Mouse (Mus musculus) limb, embryonic 10.5 days (tissue): ENCODE data around the gene Plcd1. TPM values are rescaled to one million over a fixed set of nuclear protein-coding genes. Genes with fewer than 3 reads are reported as not detected.

Experiments used
- DNase-seq: peaks from one replicate; pipeline ENCODE4 v3.0.0-alpha.2; 2017; ENCODE audit warnings: low spot score
- H3K27ac ChIP-seq: fragments of 300-500 bp; sonication (generic); 2 replicates; pipeline ENCODE4 v1.5.1; 2016; ENCODE audit warnings: mild to moderate bottlenecking
- H3K27me3 ChIP-seq: fragments of 300-500 bp; sonication (generic); 2 replicates; pipeline ENCODE4 v1.6.1; 2016; ENCODE audit warnings: low read depth, mild to moderate bottlenecking; ENCODE audit not compliant: poor library complexity, severe bottlenecking
- H3K36me3 ChIP-seq: fragments of 300-500 bp; sonication (generic); 2 replicates; pipeline ENCODE4 v1.6.1; 2016; ENCODE audit warnings: mild to moderate bottlenecking, moderate library complexity
- H3K4me1 ChIP-seq: fragments of 300-500 bp; sonication (generic); 2 replicates; pipeline ENCODE4 v1.6.1; 2016
- H3K4me3 ChIP-seq: fragments of 300-500 bp; sonication (generic); 2 replicates; pipeline ENCODE4 v1.5.1; 2016; ENCODE audit warnings: mild to moderate bottlenecking, moderate library complexity
- H3K9me3 ChIP-seq: fragments of 300-500 bp; sonication (generic); replicated peaks from 2 replicates; pipeline ENCODE4 v1.6.1; 2016; ENCODE audit warnings: mild to moderate bottlenecking
- WGBS: fragments of 180-500 bp; shearing (Covaris S2); methylation state at CpG from one replicate; pipeline ENCODE4 v1.1.7; 2016; 5-methylcytosine and 5-hydroxymethylcytosine counted together
- polyA plus RNA-seq: library from polyadenylated mRNA; unstranded; fragments of >200 nt; fragmentation: Nextera tagmentation; extraction: Ambion mirVana; gene quantifications from 2 replicates; pipeline ENCODE4 v1.2.1, GENCODE M21; 2016

Plcd1 gene
- polyA plus RNA-seq, 1 experiment from 2014 or later: 14.3 TPM

GRCm38 (mm10) chr9:119034676-119035665 is 58.3 kb downstream of the Plcd1 start:
- DNase-seq: no peak
- H3K4me1 ChIP-seq: peaks cover 51% of the 10 kb centered on the region
- H3K4me3 ChIP-seq: no peak overlapping the region
- H3K9me3 ChIP-seq: no peaks in the 10 kb centered on the region
- 83% methylated on average over 29 of the region's 29 CpGs for WGBS
- H3K27me3 ChIP-seq: no peaks in the 10 kb centered on the region
- peaks cover 56% of the 10 kb centered on the region for H3K36me3 ChIP-seq
- peak overlapping the region; percentile 63; the same call in 1 of the 2 replicates for H3K27ac ChIP-seq

- 84% methylated on average over 8 of the region's 8 CpGs for WGBS
- no peak overlapping the region for H3K4me3 ChIP-seq
- H3K4me1 ChIP-seq: peaks cover 51% of the 10 kb centered on the region
- DNase-seq: no peak
- no peaks in the 10 kb centered on the region for H3K27me3 ChIP-seq
- peak overlapping the region; percentile 70; the same call in 1 of the 2 replicates for H3K27ac ChIP-seq
- no peaks in the 10 kb centered on the region for H3K9me3 ChIP-seq
- peaks cover 51% of the 10 kb centered on the region for H3K36me3 ChIP-seq
Measured at GRCm38 (mm10) chr9:119034069-119034468, 59.2 kb downstream of the Plcd1 start.

GRCm38 (mm10) chr9:119033111-119033921 is 60.0 kb downstream of the Plcd1 start:
- Histone ChIP-seq H3K9me3 (no peaks in the 10 kb centered on the region), H3K36me3 (peaks cover 46% of the 10 kb centered on the region), H3K27me3 (no peaks in the 10 kb centered on the region), H3K4me3 (0 out of 2 replicates have a peak overlapping the region, but pooled peaks have one; percentile 15), H3K27ac (peak overlapping the region; percentile 70; the same call in 1 of the 2 replicates), H3K4me1 (peaks cover 51% of the 10 kb centered on the region)
- 85% methylated on average over 19 of the region's 19 CpGs for WGBS
- DNase-seq: no peak

GRCm38 (mm10) chr9:119032538-119032937 is 60.8 kb downstream of the Plcd1 start:
- Histone ChIP-seq H3K4me1 (peaks cover 51% of the 10 kb centered on the region), H3K36me3 (peaks cover 42% of the 10 kb centered on the region)
- DNase-seq: no peak

GRCm38 (mm10) chr9:119031772-119032171 is 61.5 kb downstream of the Plcd1 start:
- no peak for DNase-seq
- Histone ChIP-seq H3K4me3 (no peak overlapping the region), H3K27me3 (no peaks in the 10 kb centered on the region), H3K36me3 (peaks cover 44% of the 10 kb centered on the region), H3K4me1 (peaks cover 49% of the 10 kb centered on the region), H3K27ac (peak overlapping the region; percentile 75), H3K9me3 (no peaks in the 10 kb centered on the region)
- 86% methylated on average over 14 of the region's 14 CpGs for WGBS

More at GRCm38 (mm10) chr9:119032538-119032937, 60.8 kb downstream of the Plcd1 start:
- no peaks in the 10 kb centered on the region for H3K9me3 ChIP-seq
- H3K27ac ChIP-seq: peak overlapping the region; percentile 75; the same call in 1 of the 2 replicates
- H3K27me3 ChIP-seq: no peaks in the 10 kb centered on the region
- 76% methylated on average over 9 of the region's 9 CpGs for WGBS
- H3K4me3 ChIP-seq: no peak overlapping the region

GRCm38 (mm10) chr9:119031038-119031437 is 62.3 kb downstream of the Plcd1 start:
- Histone ChIP-seq H3K4me3 (no peak overlapping the region), H3K36me3 (peaks cover 44% of the 10 kb centered on the region), H3K27me3 (no peaks in the 10 kb centered on the region), H3K9me3 (no peaks in the 10 kb centered on the region), H3K4me1 (peaks cover 46% of the 10 kb centered on the region), H3K27ac (peak overlapping the region; percentile 75; the same call in 1 of the 2 replicates)
- 80% methylated on average over 4 of the region's 4 CpGs for WGBS
- DNase-seq: no peak

GRCm38 (mm10) chr9:119029568-119029967 is 63.7 kb downstream of the Plcd1 start:
- Histone ChIP-seq H3K36me3 (peaks cover 37% of the 10 kb centered on the region), H3K27ac (no peak overlapping the region), H3K4me3 (no peak overlapping the region), H3K9me3 (no peaks in the 10 kb centered on the region), H3K4me1 (peaks cover 47% of the 10 kb centered on the region), H3K27me3 (no peaks in the 10 kb centered on the region)
- peak; percentile 78 for DNase-seq
- 62% methylated on average over 7 of the region's 7 CpGs for WGBS

- 96% methylated on average over 27 of the region's 27 CpGs for WGBS
- peaks cover 43% of the 10 kb centered on the region for H3K4me1 ChIP-seq
Measured at GRCm38 (mm10) chr9:119028226-119029195, 64.8 kb downstream of the Plcd1 start.

GRCm38 (mm10) chr9:119027337-119027736 is 66.0 kb downstream of the Plcd1 start:
- Histone ChIP-seq H3K4me1 (peaks cover 31% of the 10 kb centered on the region), H3K27me3 (no peaks in the 10 kb centered on the region), H3K27ac (no peak overlapping the region), H3K4me3 (no peak overlapping the region), H3K36me3 (peaks cover 26% of the 10 kb centered on the region), H3K9me3 (no peaks in the 10 kb centered on the region)
- 93% methylated on average over 7 of the region's 7 CpGs for whole genome bisulfite sequencing
- DNase-seq: no peak

More at GRCm38 (mm10) chr9:119028226-119029195, 64.8 kb downstream of the Plcd1 start:
- Histone ChIP-seq H3K27me3 (no peaks in the 10 kb centered on the region), H3K27ac (no peak overlapping the region), H3K36me3 (peaks cover 32% of the 10 kb centered on the region), H3K4me3 (no peak overlapping the region), H3K9me3 (no peaks in the 10 kb centered on the region)
- no peak for DNase-seq

- Histone ChIP-seq H3K4me1 (peaks cover 25% of the 10 kb centered on the region), H3K27me3 (no peaks in the 10 kb centered on the region), H3K9me3 (no peaks in the 10 kb centered on the region), H3K27ac (no peak overlapping the region), H3K4me3 (no peak overlapping the region), H3K36me3 (peaks cover 16% of the 10 kb centered on the region)
- no peak for DNase-seq
- WGBS: 87% methylated on average over 7 of the region's 7 CpGs
Measured at GRCm38 (mm10) chr9:119025832-119026331, 67.4 kb downstream of the Plcd1 start.

GRCm38 (mm10) chr9:119025263-119025662 is 68.0 kb downstream of the Plcd1 start:
- 0 out of 2 replicates have a peak overlapping the region, but pooled peaks have one; percentile 32 for H3K27ac ChIP-seq
- H3K27me3 ChIP-seq: no peaks in the 10 kb centered on the region
- H3K4me1 ChIP-seq: peaks cover 28% of the 10 kb centered on the region; the same call in 1 of the 2 replicates
- H3K36me3 ChIP-seq: peaks cover 12% of the 10 kb centered on the region
- no peak for DNase-seq
- no peak overlapping the region for H3K4me3 ChIP-seq
- WGBS: 82% methylated on average over 6 of the region's 6 CpGs
- no peaks in the 10 kb centered on the region for H3K9me3 ChIP-seq
